Mouse (Mus musculus): ENCODE results near the gene Cacna2d4.
"Not testable (repeated sequence)": the region's sequence is repeated elsewhere in the genome, so short reads cannot be mapped to it uniquely, and the experiment has no call there.

The Cacna2d4 gene

GRCm38 (mm10) chr6:119341409-119341808 lies 105.1 kb downstream of the Cacna2d4 start:
- no peak for DNase-seq (ENCODE audit: low spot score in 2 of 2)

- no peak for DNase-seq (ENCODE audit: low spot score in 2 of 2)
Observed at GRCm38 (mm10) chr6:119346257-119346656, 109.9 kb downstream of the Cacna2d4 start.

DNA sequence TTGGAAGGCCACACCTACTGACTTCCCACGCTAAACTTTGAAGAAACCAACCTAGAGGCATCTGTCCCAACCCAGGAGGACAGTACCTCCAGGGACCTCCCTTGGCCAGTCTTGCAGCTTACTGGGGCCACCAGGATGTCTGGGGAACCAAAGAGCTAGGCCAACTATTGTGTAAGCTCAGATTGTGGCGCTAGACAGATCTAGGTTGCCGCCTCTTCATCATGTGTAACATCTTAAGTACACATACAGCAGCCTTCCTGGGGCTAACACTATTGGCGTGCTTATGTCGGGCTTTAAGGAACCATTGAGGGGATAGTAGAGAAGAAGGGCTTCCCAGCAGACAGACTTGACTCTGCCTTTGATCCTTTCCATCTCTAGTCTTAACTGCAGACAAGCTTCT lies 111.5 kb downstream of the Cacna2d4 start:
- no peak for DNase-seq (ENCODE audit: low spot score in 2 of 2)

DNA sequence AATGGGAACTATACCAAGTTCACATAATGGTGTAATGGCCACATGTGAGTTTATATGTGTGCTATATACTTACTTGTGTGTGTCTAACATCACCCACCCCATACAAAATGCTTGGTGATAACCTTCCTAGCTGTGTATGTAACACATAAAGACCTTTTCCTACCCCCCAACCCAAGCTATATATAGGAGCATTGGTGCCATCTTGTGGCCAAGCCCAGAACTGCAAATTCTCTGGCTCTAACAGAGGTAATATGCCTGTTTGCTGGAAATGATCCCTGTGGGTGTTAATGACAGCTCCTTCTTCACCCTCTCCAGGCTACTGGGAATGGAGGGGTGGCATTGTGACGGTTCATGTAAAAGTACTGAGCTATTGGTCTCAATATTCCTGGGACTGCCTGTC lies 111.9 kb downstream of the Cacna2d4 start:
- peak; percentile 85 to 94 for DNase-seq (ENCODE audit: low spot score in 2 of 2)

DNA sequence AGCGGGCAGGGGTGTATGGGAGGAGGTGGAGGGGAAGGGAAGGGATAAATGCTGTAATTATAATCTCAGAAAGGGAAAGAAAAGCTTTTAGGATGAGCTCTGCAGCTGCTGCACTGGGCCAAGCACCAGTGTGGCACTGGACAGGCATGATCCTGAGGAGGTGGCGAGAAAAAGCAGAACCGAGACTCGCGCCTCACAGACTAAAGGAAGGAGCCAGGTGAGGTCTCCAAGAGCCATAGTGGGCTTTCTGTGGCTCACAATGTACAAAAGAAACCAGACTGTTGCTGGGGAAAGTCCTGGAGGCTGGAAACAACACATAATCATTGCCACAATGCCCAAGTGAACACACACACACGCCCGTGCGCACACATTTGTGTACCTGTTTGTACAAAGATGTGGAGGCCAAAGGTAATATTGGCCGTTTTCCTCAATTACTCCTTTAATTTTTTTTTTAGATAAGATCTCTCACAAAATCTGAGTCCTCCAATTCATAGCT lies 114.4 kb downstream of the Cacna2d4 start:
- no peak for DNase-seq (ENCODE audit: low spot score in 2 of 2)

- DNase-seq (ENCODE audit: low spot score in 2 of 2): no peak
Observed at GRCm38 (mm10) chr6:119351656-119352055, 115.3 kb downstream of the Cacna2d4 start.

DNA sequence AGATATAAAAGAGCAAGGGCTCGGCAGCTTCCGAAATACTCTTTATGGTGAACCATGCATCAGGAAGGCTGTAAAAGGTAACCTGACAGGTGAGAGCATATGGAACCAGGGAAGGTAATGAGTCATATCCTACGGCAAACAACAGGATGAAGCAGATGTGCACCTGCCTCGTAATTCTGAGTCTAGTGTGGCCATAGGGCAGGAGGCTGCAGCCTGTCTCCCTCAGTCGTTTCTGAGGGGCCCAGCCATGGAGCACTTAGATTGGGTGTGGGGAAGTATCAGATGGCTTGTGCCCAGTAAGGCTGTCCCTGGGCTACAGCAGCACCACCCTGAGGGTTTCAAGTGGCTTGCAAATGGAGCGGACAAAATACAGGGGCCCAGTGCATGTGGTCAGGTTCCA lies 116.2 kb downstream of the Cacna2d4 start:
- no peak for DNase-seq (ENCODE audit: low spot score in 2 of 2)

GRCm38 (mm10) chr6:119358020-119358571 lies 121.8 kb downstream of the Cacna2d4 start:
- DNase-seq (ENCODE audit: low spot score in 2 of 2): no peak

DNA sequence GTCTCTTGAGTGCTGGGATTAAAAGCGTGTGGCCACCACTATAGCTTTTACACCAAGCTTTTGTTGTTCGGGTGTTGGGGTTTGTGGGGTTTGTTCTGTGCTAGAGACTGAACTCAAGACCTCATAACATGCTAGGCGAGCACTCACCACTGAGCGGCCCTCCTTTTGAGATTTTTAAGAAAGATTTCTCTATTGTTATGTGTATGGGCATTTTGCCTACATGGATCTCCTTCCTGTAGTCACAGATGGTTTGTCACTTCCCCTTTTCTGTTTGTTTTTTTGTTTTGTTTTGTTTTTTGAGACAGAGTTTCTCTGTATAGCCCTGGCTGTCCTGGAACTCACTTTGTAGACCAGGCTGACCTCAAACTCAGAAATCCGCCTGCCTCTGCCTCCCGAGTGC lies 123.9 kb downstream of the Cacna2d4 start:
- DNase-seq (ENCODE audit: low spot score in 2 of 2): not testable (repeated sequence)

DNA sequence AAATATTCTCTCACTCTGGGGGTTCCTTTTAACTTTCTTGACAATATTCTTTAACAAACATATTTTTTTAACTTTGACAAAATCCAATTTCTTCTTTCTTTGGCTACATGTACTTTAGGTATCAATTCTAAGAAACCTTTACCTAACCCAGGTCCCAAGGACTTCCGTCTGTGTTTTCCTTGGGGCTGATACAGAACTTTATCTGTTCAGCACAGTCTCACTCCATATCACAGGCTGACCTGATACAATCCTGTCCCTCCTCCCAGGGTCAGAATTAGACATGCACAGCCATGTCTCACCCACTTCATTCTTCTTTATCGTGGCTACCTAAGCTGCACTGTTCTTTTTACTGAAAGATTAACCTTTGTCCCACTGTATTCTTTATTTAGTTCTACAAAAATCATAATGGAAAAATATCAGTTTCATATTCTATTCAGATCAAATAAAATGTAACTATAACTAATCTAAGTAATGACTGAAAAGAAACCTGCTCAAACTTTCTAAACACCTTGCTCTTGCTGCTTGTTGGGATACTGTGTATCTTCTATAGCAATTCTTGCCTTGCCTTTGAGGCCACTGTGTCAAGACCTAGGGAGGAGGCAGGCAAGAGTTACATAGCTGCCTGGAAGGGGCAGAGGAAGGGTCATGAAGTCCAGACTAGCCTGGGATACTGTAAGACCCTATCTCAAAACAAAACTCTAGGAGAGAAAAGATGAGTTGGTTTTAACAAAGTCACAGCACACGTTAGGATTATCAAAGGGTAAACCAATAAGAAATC lies 124.8 kb downstream of the Cacna2d4 start:
- DNase-seq (ENCODE audit: low spot score in 2 of 2): no peak

DNA sequence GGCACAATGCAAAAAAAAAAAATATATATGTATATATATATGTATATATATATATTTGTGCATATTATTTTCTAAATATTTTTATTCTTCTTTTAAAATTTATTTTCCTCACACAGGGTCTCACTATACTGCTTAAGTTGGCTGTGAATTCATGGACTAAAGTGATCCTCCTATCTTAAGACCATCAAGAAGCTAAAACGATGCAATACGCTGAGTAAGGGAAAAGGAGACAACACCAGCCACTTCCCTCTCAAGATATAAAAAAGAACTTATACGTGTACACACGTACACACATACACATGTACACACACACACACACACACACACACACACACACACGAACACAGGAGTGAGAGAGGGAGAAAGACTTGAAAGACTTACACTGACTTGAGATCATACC lies 127.3 kb downstream of the Cacna2d4 start:
- DNase-seq (ENCODE audit: low spot score in 2 of 2): no peak

GRCm38 (mm10) chr6:119366800-119367199 lies 130.5 kb downstream of the Cacna2d4 start:
- not testable (repeated sequence) for DNase-seq (ENCODE audit: low spot score in 2 of 2)

GRCm38 (mm10) chr6:119367382-119367781 lies 131.1 kb downstream of the Cacna2d4 start:
- no peak for DNase-seq (ENCODE audit: low spot score in 2 of 2)

- DNase-seq (ENCODE audit: low spot score in 2 of 2): no peak
Observed at GRCm38 (mm10) chr6:119371624-119372023, 135.3 kb downstream of the Cacna2d4 start.

GRCm38 (mm10) chr6:119372237-119372636 lies 135.9 kb downstream of the Cacna2d4 start:
- DNase-seq (ENCODE audit: low spot score in 2 of 2): no peak

GRCm38 (mm10) chr6:119373000-119373705 lies 136.8 kb downstream of the Cacna2d4 start:
- DNase-seq (ENCODE audit: low spot score in 2 of 2): no peak

GRCm38 (mm10) chr6:119375035-119375434 lies 138.7 kb downstream of the Cacna2d4 start:
- DNase-seq (ENCODE audit: low spot score in 2 of 2): no peak

DNA sequence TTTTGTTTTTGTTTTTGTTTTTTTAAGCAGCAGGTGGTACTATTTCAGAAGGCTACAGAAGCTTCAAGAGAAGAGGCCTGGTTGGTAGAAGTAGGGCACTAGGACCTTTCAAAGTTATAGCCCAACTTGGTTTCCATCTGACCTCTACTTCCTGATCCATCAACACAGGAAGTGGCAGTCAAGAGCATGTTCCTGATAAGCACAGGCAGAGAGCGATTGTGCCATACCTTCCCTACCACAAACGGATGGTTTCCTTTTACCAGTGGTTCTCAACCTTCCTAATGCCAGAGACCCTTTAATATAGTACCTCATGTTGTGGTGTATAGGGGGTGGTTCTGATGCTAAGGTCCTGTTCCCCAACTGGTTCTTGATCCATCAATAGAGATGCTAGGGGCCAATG lies 141.3 kb downstream of the Cacna2d4 start:
- no peak for DNase-seq (ENCODE audit: low spot score in 2 of 2)

DNA sequence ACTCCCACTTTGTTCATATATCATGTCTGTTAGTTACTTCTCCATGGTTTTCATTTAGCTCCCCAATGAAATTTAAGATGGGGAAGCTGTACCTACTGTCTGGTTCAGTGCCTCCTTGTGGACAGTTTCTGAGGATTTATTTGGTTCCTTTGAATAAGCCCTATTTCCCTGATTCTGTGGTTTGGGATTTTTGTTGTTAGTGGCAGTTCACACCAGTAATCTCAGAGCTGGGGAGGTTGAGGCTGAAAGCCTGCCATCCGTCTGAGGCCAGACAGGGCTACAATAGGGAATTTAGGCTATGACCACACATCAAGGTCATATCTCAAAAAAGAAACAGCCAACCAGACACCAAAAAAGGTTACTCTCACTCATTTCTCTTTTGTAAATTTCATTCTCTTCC lies 142.3 kb downstream of the Cacna2d4 start:
- DNase-seq (ENCODE audit: low spot score in 2 of 2): no peak

GRCm38 (mm10) chr6:119385668-119386067 lies 149.3 kb downstream of the Cacna2d4 start:
- no peak for DNase-seq (ENCODE audit: low spot score in 2 of 2)

- DNase-seq (ENCODE audit: low spot score in 2 of 2): no peak
Observed at GRCm38 (mm10) chr6:119386421-119386820, 150.1 kb downstream of the Cacna2d4 start.

GRCm38 (mm10) chr6:119386821-119387220 lies 150.5 kb downstream of the Cacna2d4 start:
- no peak for DNase-seq (ENCODE audit: low spot score in 2 of 2)

All from frontal cortex, postnatal 25 days (tissue).